In the genomic region with DNA sequence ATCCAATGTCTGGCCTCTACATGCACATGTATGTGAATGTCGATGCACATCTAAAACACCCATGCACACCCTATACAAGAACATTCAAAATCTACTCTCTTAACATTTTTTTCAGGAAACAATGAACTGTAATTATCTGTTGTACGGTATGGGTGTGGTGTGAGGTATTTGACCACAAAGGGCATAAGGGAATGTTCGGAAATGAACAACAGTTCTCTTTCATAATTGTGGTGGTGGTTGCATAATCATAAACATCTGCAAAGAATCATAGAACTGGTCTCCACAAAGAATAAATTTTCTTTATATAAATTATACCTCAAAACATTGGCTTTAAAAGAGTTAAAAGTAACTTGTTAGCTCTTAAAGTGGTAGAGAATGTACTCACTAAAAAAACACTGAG, we compare ENCODE assay signal across 13 mouse cellular contexts.
"Had no signal": no experiment of that assay in that cellular context is flagged by ENCODE, and none has a peak within 500 bp of the region (broad histone marks: within the 10 kb centered on the region; RNA-seq: fewer than 3 reads in every experiment).

No protein-coding gene starts in this region.

- ATAC-seq: liver, postnatal 0 days; lung, postnatal 0 days had no signal

- DNase-seq: kidney, adult 18-20 months; kidney, adult 9 months; kidney, postnatal 14 days; kidney, postnatal 4 days; left cerebral cortex, postnatal 4 days; liver, postnatal 0 days; lung, embryonic 14.5 days; midbrain, embryonic 14.5 days; retina, postnatal 1 day; right cerebral cortex, postnatal 25 days; spleen, adult 18-20 months; thymus, postnatal 25 days had no signal
